Mouse (Mus musculus) granulocyte monocyte progenitor cell, adult 5-6 weeks (primary cell): ENCODE measurements at regions not wholly inside any gene's neighbourhood (a gene's known extent, or its start where the extent isn't known, plus 50 kb on each side); places are given as distances from the start of the nearest gene placed in this dataset.

Source experiments
- ATAC-seq: replicated peaks from 2 replicates; pipeline ENCODE4 v1.8.0; 2016; ENCODE audit warnings: mild to moderate bottlenecking, moderate TSS enrichment, inconsistent platforms; ENCODE audit not compliant: poor library complexity, severe bottlenecking

DNA sequence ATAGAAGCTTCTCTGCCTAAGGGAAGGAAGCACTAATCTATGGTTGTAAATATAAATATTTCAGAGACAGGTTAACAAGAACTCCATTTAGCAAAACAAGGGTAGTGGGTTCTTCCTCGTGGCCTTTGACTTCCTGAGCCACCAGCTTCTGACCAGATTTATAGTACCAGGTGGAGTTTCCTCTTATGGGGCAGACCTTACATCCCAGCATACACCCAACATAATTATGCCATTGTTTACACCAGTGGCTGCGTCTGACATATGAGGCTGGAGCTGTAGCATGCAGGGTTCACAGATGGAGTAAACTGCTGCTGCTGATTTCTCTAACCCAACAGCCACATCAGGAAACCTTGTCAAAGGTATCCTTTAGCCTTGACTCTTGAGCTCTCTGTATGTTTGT is 75.5 kb downstream of the Trib2 start:
- no peak for ATAC-seq

- no peak for ATAC-seq
Measured at GRCm38 (mm10) chr12:15738989-15739388, 77.7 kb downstream of the Trib2 start.

DNA sequence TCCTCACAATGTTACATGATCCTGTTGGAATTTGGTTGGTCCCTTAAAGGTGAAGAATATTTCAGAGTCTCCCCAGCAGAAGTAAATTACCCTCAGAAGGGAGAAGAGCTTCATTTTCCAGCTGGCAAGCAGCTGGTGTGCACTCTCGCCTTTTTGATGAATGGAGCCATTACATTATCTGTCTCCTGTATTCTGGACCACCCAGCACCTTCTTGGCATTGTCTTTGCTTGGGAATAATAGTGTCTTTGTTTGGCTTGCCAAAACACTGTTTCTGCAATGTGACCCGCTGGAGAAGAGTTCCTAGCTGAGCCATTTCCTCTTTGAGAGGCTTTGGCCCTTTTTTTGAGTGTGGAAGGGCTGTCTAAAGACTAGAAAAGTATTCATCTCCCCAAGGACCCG is 85.5 kb downstream of the Trib2 start:
- ATAC-seq = no peak

DNA sequence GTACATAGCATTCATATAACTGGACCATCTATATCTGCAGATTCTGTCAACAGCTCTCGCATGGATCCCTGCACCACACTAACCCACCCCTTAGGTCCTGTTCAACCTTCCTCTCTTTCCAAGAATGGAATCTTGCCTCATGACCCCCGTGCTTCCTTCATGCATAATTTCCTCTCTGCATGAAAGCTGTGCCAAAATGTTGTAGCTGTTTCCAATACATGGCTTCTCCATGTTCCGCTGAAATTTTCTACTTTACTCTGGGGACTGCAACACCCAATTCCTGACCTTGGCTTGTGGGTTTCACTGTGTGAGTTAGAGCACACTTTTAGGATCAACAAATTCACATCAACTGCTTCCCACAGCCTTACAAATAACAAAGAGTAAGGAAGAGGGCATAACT is 87.0 kb downstream of the Trib2 start:
- ATAC-seq = no peak

GRCm38 (mm10) chr12:15723529-15723928 is 93.2 kb downstream of the Trib2 start:
- no peak for ATAC-seq

DNA sequence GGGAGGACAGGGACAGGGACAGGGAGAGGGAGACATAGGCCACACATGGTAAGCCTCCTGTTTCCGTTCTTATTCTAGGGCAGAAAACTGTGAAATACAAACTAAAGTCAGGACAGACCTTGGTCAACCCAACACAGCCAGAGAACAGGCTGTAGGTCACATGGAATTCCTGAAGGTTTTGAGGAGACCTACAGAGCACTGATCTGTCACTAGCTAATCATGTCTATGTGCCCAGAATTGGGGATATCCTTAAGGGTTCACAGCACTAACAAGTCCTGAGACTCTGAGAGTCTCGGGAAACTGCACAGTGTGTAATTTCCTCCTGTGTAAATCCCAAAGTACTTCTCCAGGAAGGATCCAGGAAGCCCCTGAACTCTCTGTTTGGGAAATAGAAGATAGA is 94.6 kb downstream of the Trib2 start:
- ATAC-seq = no peak

DNA sequence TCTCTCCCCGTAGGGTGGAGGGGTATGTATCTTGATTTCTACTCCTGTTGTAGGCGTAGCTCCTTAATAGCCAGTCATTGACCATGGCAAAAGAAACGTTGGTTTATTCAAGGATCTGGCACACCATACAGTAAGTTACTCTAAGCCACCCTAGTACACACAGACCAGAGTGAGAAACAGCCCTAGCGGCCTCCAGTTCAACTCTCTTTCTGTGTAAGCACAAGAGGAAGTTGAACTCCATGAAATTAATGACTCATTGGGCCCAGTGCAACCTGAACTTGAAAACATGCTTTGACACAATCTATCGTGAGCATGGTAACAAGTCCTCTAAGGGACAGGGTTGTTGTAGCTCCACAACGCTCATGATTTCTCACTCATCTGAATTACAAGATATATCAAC is 96.6 kb downstream of the Trib2 start:
- ATAC-seq = no peak

DNA sequence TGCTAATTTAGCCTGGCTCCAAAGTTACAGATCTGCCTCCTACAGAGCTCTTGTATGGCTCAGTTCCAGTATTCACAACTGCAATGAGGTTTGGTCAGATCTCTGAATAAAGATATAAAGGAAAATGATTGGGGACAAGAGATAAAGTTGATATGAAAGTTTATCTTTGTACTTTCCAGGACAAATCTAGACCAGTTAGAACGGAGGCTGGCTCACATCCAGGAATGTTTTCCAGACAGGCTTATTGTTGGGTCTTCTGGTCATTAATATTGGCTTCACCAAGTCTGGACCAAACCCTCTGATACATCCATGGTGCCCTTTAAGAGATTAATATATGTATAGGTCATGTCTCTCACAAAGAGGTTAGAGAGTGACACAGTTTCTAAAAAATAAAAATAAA is 97.9 kb downstream of the Trib2 start:
- no peak for ATAC-seq

GRCm38 (mm10) chr12:15717989-15718388 is 98.7 kb downstream of the Trib2 start:
- ATAC-seq = peak; percentile 50

GRCm38 (mm10) chr12:15717342-15717741 is 99.4 kb downstream of the Trib2 start:
- no peak for ATAC-seq

- no peak for ATAC-seq
Measured at GRCm38 (mm10) chr12:15713623-15714022, 103.1 kb downstream of the Trib2 start.

DNA sequence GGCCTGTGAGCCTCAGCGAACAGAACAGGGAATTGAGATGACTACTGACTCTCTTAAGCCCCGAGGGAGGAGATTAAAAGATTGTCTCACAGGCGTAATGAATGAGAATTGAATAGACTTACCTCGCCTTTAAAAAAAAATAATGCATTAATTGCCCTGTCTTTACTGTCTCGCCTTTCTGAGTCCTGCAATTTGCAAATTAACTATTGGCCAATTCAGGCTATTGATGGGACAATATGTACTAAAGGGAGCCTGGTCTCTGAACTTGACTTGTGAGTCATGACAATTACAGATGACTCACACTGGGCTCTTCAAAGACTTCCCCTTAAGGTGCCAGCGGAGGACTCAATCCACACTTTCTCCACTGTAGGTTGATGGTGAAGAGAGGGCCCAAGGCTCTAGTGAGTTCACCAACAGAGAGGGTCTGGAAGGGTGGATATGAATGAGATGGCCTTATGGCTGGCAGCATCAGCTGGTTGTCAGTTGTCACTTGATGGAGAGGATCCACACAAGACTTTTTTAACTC is 109.1 kb downstream of the Trib2 start:
- ATAC-seq = no peak

GRCm38 (mm10) chr12:15704412-15704811 is 112.3 kb downstream of the Trib2 start:
- no peak for ATAC-seq

DNA sequence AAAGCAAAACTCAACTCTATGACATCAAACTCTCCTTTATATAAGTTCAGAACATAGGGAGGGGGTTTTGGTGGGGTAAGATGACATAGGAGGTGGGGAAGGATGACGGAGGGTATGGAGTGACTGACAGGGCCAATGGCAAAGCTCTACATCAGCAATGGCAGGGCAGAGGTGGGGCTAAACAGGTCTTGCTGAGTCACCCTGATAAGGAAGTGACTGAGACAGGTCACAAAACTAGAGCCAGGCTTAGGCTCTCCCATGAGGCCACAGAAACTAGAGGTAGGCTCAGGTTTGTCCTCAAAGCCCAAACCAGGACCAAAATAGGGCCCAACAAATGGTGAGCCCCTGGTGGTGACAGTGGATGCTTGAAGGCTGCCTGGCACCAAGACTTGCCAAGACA is 114.6 kb downstream of the Trib2 start:
- no peak for ATAC-seq

- ATAC-seq = no peak
Measured at GRCm38 (mm10) chr12:15698829-15699228, 117.9 kb downstream of the Trib2 start.

DNA sequence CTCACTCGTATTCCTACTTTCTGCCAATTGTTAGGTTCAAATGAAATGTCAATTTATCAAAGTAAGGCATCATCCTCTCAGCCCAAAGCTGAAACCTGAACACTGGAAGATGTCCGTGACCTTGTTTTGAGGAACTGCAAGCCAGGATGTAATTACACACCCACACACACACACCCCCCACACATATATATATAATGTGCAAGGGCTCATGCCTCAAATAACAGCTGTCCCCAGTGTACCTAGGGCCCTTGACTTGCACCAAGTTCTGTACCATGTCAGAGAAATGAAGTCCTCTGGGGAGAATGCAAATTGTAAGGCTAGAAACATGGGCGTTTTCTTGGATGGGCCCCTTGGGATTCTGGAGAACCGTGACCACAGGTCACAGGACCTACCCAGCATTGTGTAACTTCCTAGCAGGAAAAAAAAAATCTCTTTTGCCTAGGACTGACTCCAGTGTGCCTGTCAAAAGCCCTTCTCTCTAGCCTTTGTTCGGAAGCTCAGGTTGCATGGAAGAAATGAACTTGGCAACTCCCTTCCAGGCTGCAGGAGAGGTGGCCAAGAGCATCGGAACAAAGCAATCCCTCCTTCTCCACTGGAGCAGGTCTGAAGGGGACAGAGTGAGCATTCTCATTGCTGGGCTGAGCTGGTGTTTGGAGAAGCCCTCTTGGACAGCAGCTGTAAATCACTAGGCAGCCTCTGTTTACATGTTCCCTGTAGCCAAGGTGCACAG is 118.5 kb downstream of the Trib2 start:
- no peak for ATAC-seq

GRCm38 (mm10) chr12:15688342-15688741 is 128.4 kb downstream of the Trib2 start:
- ATAC-seq = no peak

DNA sequence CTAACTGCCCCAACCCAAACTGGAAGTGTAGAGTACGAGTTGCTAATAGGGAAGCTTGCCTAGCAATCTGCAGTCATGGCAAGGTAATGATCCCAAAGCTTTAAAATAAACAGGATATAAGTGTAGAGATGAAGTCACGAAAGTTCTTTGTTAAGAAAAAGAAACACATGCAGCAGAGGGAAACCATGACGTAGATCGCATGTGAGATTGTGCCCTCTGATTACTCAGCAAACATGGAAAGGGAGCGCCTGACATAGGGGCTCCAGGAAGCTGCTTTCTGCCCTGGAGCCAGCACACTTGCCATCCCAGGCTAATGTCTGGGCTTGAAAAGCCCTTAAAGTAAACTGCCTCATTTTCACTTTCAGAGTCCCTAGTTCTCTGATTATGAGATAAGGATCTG is 132.4 kb downstream of the Trib2 start:
- ATAC-seq = no peak

GRCm38 (mm10) chr12:15681678-15682355 is 134.9 kb downstream of the Trib2 start:
- no peak for ATAC-seq

GRCm38 (mm10) chr12:15676127-15676526 is 140.6 kb downstream of the Trib2 start:
- no peak for ATAC-seq

DNA sequence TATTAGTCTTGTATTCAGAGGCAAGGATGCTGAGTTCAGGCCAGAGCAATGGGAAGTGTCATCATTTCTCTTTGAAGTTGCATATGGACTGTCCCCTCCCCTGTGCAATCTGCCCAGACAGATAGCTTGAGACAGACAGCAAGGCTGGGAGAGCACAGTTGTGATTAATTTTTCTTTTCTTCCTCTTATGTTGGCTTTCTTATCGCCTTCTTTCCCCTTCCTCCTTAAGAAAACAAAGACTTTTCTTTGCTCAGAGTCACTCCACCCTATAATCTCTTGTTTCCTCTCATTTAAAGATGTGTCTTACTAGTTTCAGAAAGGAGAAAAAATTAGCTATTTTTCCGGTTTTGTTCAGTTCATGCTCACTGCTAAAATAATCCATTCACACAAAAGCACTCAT is 157.0 kb downstream of the Trib2 start:
- ATAC-seq = no peak

- ATAC-seq = no peak
Measured at GRCm38 (mm10) chr12:15659332-15659731, 157.4 kb downstream of the Trib2 start.
